Mouse (Mus musculus): ENCODE data around the gene Urah.

Gene Urah

DNA sequence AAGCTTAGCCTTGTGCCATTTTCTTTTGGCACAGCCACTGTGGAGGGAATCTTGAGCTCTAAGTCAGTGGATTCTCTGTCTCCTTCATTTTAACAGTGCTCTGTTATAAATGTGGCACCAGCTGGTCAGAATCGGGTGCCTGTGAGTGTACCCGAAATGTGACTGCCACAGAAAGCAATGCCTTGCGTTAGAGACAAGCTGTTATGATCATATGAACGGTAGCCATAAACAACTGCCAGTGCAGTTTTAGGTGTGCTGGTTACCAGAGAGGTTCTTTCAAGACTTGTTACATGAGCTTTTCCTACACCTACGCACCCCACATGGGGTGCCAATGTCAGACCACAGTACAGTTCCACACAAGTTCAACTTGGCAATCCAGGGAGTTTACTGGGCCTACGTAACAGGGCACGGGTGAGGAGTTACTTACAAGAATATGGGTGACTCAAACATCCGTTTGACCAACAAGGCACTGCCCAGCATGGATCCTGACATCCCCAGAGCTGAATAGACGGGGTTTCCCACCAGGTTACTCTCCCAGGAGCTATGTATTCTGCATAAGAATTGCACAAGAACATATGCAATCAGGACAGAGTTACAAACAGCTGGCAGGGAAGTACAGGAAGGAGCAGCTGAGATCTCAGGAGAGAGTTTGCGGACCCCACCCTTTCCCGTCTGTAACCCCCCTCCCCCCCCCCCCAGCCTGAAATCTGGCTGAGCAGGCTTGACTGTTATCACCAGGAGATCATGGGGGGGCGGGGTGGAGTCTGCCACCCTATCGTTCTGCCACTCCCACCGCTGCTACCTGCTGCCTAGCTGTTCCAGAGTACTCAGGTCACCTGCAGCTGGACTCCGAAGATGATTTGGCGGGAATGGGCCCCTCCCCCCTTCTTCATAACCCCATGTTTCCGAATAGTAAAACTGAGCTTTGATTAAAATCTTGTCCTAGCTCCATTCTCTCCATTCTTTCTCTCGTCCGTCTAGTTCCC lies 6.2 kb downstream of the Urah start:
- no peak for DNase-seq (ENCODE audit: low spot score in 2 of 2)

DNA sequence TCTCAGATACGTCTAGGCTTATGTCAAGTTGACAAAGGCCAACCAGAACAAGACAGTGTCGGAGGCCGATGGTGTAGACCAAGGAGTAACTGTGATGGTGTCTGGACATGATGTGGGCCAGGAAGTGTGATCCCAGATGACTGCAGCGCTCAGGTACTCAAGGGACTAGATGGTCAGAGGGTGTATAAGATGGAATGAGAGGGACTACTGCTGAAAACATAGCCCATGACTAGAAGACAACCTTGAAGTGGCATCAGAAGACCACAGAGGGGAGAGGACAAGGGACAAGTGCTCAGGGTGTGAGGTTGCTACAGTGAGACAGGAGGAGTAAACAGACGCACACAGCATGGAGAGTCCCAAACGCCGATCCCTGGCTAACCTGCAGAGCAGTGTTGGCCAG lies 9.0 kb downstream of the Urah start:
- DNase-seq (ENCODE audit: low spot score in 2 of 2), result no peak

DNA sequence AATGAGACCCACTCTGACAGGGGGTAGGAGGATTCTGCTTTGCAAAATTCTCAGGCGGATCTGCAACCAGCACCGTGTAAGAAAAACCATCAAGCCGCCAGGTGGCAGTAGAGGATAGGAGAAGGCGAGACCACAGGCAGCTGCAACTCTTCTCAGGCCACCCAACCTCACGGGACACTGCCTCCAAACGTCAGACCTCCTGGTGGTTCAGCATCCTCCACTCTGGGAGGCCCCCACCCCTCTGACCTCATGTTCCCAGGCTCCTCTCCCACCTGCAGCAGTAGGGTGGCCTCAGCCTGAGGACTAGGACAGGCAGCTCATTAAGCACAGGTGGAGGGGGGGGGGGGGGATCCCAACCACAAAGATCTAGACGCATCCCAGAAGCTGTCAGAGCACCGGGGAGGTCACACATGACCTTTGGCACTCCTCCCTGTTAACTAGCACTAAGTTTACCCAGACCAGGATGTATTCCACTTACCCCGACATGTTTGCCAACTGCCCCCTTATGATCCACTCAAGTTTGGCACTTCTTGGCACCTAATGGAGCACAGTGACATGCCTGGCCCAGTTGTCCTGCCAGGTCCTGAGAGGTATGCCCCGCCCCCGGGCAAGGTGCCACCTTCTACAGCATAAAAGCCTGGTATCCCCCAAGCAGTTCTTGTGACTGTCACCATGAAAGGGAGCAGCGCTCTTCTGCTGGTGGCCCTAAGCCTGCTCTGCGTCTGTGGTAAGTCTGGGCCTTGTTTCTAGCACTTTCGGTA lies 10.3 kb downstream of the Urah start, which contains the start of gene Scgb1c1:
TSS of gene Scgb1c1 (plus strand) at position 643 of the 761 bp plus-strand sequence.
- DNase-seq (ENCODE audit: low spot score in 2 of 2), result peak; percentile 86 to 97

DNA sequence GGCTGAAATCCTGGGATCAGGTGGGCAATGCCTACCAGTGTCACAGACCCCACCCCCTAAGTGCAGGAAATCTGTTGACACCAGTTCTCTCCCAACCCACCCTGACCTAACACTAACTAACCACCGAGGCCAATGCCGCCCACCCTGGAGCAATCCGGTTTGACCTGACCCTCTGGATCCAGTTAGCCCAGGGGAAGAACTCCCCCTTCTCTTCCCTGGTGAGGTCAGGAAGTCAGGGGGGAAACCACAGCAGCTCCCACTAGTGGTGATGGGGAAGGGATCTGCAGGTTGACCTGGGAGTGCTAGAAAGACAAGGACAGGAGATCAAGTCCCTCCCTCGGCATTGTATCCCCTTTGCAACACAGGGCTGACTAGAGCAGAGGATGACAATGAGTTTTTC lies 10.9 kb downstream of the Urah start:
- no peak for DNase-seq (ENCODE audit: low spot score in 2 of 2)

DNA sequence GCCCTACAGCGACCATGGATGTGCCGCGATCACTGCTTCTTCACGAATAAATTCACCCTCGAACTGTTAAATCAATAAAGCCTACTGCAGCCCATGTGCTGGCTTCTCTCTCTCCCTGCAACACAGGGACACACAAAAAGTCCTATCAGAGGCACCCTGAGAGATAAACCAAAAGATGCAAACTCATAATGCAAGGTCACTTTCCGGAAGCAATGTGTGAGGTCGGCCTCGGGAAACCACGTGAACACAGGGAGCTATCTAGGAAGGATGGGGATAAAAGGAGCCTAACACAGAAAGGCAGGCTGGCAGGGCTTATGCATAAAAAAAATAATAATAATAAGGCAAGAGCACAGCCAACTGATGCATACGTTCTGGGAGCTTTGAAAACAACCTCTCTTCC lies 11.9 kb downstream of the Urah start:
- DNase-seq (ENCODE audit: low spot score in 2 of 2), result no peak

DNA sequence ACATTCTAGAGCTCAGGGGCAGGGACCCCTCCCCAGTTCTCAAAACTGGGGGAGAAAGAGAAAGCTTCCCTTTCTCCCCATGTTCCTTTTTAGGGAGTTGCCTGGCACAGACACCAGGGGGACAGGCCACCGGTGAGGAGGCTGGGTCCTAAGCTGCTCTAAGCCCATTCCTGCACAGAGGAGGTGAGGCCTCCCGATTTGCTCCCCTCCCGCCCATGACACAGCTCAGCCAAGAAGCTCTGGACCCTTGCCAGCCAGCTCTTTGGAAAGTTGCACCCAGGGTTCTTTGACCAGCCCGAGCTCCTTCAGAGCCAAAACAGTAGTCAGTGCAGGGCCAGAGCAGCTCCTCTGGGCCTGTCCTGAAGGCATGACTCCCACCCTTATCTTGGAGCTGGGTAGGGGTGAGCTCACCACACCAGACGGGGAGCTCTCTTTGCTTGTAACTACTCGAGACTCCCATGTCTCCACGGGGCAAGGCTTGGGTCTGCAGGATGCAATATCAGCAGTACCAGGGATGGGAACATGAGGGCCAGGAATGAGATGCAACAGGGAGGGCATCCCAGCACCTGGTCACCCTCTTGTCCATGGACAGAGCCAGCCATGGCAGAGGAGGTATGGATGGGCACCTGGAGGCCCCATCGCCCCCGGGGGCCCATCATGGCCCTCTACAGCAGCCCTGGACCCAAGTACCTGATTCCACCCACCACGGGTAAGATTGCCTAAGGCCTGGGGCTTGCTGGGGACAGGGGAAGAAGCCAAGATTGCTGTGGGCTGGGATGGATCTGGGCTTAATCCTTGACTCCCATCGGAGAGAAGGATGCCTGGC lies 13.2 kb downstream of the Urah start, which contains the start of gene Odf3:
TSS of gene Odf3 (plus strand) at position 51 of the 826 bp plus-strand sequence.
- no peak for DNase-seq (ENCODE audit: low spot score in 2 of 2)

DNA sequence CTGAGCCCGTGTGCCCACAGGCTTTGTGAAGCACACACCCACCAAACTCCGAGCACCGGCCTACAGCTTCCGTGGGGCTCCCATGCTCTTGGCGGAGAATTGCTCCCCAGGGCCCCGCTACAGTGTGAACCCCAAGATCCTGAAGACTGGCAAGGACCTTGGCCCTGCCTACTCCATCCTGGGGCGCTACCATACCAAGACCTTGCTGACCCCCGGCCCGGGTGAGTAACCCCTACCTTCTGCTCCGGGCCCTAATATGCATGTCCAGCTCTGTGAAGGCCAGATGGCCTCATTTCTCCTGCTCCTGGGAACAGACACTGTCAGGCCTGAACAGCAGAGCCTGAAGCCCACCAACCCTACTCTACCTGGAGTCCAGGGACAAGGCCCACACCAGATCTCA lies 13.8 kb downstream of the Urah start:
- no peak for DNase-seq (ENCODE audit: low spot score in 2 of 2)

DNA sequence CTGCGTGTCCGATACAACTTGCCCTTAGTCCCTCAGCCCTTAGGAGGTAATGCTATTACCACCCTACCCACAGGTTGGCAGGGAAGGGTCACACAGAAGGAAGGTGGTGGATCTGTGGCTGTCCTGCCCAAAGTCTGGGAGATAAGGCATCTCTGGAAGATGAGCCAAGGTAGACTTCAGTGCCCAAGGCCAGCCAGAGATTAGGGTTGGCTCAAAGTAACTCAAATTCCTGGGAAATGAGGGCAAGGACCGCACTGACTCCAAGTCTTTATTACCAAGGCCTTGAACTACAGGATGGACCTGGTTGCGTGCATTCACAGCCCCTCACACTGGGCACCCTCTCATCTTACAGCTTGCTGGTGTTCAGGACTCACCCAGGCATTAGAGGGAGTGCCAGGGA lies 17.1 kb downstream of the Urah start:
- DNase-seq (ENCODE audit: low spot score in 2 of 2), result no peak

DNA sequence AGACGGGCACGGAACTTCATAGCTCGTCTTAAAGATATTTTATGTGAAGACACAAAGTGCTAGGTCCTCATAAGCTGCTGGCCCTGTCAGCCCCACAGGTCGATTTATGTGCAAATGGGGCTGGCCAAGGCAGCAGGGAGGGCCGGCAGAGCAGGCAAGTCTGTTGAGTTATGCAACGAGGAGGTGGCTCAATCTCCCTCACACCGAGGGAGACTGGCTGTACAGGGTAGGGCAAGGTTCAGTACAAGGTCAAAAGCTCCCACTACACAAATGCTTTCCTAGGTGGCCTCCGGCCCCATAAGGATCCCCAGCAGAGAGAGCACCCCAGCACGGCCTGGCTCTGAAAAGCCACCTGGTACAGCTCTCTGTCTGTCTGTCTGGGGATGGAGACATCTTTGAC lies 18.6 kb downstream of the Urah start:
- no peak for DNase-seq (ENCODE audit: low spot score in 2 of 2)

DNA sequence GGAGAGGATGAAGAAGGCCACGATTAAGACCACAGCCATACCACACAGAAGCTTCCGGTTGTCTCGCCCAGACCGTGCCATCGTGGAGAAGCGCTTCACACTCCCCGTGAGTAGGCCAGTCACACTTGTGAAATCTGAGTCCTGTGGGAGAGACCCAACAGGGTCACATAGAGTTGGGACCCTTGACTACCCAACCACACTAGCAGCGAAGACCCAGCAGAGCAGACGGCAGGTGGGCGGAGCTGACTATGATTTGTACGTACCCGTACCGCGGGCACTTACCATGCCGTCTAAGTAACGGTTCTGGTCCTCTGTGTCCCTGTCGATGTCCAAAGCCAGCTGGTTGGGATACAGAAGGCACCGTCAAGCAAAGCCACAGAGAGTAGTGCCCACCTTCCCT lies 19.7 kb downstream of the Urah start:
- no peak for DNase-seq (ENCODE audit: low spot score in 2 of 2)

DNA sequence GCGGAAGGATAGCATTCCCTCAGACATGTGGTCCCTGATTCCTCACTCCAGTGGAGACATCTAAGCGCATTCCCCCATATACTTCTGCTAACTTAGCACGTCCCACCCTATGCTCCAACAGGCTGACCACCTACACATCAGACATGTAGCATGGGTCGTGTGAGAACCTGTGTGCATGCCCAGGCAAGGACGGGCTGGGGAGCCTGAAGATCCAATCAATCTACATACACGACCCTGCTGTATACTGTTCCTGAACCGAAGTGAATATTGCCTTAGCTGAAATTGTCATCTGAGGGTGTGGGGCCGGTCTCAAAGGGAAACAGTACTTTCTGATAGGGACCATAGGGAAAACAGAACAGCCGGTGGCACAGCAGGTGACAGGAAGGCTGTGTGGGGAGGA lies 20.4 kb downstream of the Urah start:
- DNase-seq (ENCODE audit: low spot score in 2 of 2), result no peak

DNA sequence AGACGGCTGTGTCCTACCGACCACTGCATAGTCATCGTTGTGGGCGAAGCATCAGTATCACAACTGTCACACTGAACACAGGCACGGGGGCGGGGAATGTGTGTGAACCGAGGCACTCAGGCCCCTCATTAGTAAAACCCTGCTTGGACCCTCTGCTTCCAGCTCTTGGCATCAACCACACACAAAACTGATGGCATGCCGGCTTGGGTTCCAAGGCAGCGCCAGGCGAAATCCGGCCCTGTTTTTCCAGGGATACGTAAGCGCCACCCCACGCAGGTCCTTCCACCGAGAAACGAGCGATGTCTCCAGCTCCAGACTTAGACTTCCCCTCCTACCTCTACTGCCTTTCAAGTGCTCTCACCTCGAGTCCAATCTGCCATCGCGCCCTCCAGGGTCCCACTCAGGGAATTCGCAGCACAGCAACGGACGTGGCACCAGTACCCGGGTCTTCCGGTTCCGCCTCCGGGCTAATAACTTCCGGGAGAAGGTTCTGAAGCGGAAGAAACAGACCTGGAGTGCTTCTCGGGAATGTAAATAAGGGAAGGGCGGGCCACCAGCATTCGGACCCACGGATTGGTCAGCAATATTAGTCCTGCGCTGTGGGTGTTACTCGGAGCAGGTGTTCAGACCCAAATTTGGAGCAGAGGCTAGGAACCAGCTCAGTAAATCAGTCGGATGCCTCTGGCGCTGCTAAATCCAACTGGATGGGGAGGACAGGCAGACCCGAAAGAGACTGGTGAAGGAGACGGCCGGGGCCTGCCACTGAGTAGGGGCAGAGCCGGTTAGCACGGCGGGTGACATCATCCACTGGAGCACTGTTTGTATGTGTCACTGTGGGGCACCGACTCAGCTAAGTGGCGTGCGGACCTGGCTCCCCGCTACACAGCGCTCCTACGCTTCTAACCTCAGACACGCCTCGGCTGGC lies 21.3 kb downstream of the Urah start, which contains the start of gene Gm45785:
TSS of gene Gm45785 (minus strand) at position 472 of the 925 bp plus-strand sequence.
- peak; percentile 84 to 89 for DNase-seq (ENCODE audit: low spot score in 2 of 2)

DNA sequence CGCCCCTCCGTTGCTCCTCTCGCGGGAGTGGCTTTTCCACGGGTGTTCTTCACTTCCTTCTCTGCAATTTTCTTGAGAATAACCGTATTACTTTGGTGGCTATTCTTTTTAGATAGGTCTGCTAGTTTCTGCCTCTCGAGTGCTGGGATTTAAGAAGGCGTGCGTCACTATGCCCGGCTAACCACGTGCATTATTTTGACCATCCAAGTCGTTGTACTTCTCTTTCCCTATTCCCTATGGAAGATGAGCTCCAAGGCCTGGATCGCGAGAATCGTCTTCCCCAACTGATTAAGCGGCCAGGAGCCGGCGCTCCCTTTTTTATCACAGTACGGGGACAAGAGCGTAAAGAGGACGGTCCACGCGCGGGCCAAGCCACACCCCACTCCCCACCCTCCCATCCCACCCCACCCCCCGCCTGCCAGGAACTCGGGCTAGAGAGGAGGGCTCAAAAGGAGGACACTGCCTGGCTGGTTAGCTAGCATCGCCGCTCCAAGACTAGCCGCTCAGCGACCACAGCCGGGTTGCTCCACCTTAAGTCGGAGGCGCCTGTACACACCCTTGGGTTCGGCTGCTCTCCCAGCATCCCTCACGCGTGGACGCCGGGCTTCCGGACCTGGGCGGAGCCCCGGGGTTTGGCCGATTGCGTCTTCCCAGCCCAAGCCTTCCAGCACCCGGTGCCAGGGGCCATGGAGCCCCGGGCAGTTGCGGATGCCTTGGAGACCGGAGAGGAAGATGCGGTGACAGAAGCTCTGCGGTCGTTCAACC lies 22.1 kb downstream of the Urah start, which contains the start of gene Ric8a:
TSS of gene Ric8a (plus strand) at position 173 of the 765 bp plus-strand sequence.
- peak; percentile 89 to 90 for DNase-seq (ENCODE audit: low spot score in 2 of 2)

DNA sequence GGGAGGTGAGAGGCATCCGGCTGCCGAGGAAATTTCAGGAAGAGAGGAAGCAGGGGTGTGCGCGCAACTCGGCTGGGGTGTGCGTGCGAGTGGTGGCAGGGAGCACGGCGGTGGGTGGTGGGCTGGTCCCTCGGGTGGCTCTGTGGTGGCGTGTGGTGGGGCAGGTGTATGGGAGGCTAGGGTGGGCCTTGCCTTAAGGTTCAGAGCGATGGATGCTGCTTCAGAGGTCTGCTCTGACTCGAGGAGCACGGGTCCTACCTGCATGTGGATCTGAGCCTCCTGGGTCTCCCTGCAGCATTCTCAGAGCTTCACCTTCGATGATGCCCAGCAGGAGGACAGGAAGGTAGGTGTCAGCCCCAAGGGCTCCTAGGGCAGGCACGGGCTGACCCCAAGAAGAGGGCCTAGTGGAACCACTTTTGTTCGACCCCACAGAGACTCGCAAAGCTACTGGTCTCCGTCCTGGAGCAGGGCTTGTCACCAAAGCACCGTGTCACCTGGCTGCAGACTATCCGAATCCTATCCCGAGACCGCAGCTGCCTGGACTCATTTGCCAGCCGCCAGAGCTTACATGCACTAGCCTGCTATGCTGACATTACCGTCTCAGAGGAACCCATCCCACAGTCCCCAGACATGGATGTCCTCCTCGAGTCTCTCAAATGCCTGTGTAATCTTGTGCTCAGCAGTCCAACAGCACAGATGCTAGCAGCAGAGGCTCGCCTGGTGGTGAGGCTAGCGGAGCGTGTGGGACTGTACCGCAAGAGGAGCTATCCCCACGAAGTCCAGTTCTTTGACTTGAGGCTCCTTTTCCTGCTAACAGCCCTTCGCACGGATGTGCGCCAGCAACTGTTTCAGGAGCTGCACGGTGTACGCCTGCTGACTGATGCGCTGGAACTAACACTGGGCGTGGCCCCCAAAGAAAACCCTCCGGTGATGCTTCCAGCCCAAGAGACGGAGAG lies 23.0 kb downstream of the Urah start, which contains the start of gene Bet1l:
TSS of gene Bet1l (minus strand) at position 28 of the 956 bp plus-strand sequence.
- DNase-seq (ENCODE audit: low spot score in 2 of 2), result no peak

DNA sequence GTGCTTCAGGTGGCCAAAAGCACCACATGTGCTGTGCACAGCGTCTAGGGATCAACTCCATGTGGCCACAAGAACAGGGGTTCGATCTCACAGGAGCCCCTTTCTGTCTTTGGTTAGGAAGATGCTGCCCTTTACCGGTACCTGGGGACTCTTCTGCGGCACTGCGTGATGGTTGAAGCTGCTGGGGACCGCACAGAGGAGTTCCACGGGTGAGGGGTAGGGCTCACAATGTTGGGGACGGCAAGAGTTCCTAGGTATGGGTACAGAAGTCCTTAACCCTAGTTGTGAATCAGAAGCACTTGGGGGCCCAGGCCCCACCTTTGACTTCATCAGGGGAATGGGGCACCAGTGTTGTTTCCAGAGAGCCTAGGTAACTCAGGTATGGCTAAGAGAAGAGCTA lies 23.9 kb downstream of the Urah start:
- no peak for DNase-seq (ENCODE audit: low spot score in 2 of 2)

DNA sequence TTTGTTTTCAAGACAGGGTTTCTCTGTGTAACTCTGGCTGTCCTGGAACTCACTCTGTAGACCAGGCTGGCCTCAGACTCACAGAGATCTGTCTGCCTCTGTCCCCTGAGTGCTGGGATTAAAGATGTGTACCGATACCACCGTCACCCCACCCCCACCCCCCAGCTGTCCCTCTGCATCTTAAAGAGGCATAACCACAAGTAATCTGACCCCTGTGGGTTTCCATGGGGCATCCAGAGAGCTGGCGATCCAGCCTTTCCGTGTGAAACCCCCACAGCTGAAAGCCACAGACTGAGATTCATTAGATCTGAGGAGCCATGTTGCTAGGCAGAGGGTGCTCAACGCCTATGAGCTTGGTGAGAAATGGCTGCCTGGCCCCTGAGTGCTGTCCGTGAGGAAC lies 25.2 kb downstream of the Urah start:
- DNase-seq (ENCODE audit: low spot score in 2 of 2), result no peak

DNA sequence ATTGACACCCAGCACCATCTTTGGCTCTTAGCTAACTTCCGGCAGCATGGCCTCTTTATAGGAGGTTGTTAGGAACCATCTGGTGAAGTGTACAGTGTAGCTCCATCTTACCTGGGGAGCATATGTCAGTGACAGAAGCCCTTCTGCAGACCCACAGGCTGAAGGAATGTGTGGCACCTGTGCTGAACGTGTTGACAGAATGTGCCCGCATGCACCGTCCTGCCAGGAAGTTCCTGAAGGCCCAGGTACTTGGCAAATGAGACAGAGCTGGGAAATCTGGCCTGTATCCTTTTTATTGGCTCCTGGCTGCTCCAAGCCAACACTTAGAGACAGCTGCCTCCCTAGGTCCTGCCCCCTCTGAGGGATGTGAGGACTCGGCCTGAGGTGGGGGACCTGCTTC lies 25.9 kb downstream of the Urah start:
- DNase-seq (ENCODE audit: low spot score in 2 of 2), result no peak

DNA sequence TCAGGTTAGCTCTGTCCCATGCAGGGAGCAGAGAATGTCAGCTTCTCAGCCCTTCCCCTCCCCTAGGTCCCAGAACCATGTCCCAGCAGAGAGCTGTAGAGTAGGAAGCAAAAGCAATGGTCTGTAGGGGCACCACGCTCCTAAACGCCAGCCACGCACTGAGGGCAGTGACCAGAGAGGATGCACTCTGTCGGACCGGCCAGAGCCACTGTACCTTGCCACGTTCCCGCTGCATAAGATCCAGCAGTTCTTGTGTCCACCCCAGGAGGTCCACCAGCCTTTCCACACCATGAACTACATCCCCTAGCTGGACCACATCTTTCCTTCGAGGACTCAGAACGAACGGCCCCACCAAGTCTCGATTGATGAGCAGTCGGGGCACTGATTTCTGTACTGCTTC lies 29.9 kb downstream of the Urah start:
- no peak for DNase-seq (ENCODE audit: low spot score in 2 of 2)

Measured in right cerebral cortex, adult 2 months (tissue).